28 mouse cellular contexts compared by ENCODE assay signal in genomic region chr11:33157453-33158196, GRCm38 (mm10). TPM values are rescaled to one million over a fixed set of nuclear protein-coding genes. Genes with fewer than 3 reads are reported as not detected.
"Had no signal": no experiment of that assay in that cellular context is flagged by ENCODE, and none has a peak within 500 bp of the region (broad histone marks: within the 10 kb centered on the region; RNA-seq: fewer than 3 reads in every experiment).

No protein-coding gene starts in this region.

- H3K9me3 ChIP-seq: kidney, embryonic 15.5 days; lung, embryonic 15.5 days; megakaryocyte, embryonic 14.5 days; neural tube, embryonic 12.5 days; neural tube, embryonic 15.5 days had no signal

- DNase-seq: kidney, adult 11 months; kidney, adult 8-10 months; kidney, postnatal 14 days; kidney, postnatal 4 days; lung, adult 18-20 months; lung, postnatal 10 days; lung, postnatal 36 days; midbrain, embryonic 14.5 days; right cerebral cortex, adult 18-20 months; right cerebral cortex, postnatal 14 days; right cerebral cortex, postnatal 4 days; thymus, adult 2 months; thymus, postnatal 14 days had no signal

- H3K27ac ChIP-seq: kidney, embryonic 15.5 days; left cerebral cortex, adult 2 months; liver, embryonic 14.5 days; lung, embryonic 15.5 days; neural tube, embryonic 12.5 days; neural tube, embryonic 15.5 days; stomach, postnatal 0 days had no signal

- H3K27me3 ChIP-seq: kidney, embryonic 15.5 days; lung, embryonic 15.5 days; megakaryocyte, embryonic 14.5 days; neural tube, embryonic 12.5 days; neural tube, embryonic 15.5 days had no signal

- H3K9ac ChIP-seq: kidney, embryonic 15.5 days; liver, embryonic 14.5 days; lung, embryonic 15.5 days; neural tube, embryonic 12.5 days; neural tube, embryonic 15.5 days had no signal

- H3K4me3 ChIP-seq: kidney, embryonic 15.5 days; left cerebral cortex, adult 2 months; lung, embryonic 15.5 days; megakaryocyte, embryonic 14.5 days; neural tube, embryonic 12.5 days; neural tube, embryonic 15.5 days had no signal

RNA-seq across cellular contexts. Expression of gene Fgf18, which starts 10.4 kb away (rescaled TPM):
- total RNA-seq: liver, adult 2 months had no signal
- polyA plus RNA-seq: liver, adult 2 months had no signal

RNA-seq across cellular contexts. Expression of gene Tlx3, which starts 45.8 kb away (rescaled TPM):
- total RNA-seq: layer of hippocampus, adult 18-20 months; layer of hippocampus, postnatal 25 days; left cerebral cortex, adult 2 months; left cerebral cortex, postnatal 10 days; left cerebral cortex, postnatal 36 days; liver, adult 2 months had no signal
- polyA plus RNA-seq: limb, embryonic 11.5 days; liver, adult 2 months; liver, embryonic 14.5 days; stomach, embryonic 14.5 days; stomach, postnatal 0 days had no signal
